Mouse (Mus musculus): Measurements from ENCODE around the gene Olfr506.
"Not testable (repeated sequence)": the region's sequence is repeated elsewhere in the genome, so short reads cannot be mapped to it uniquely, and the experiment has no call there.

The Olfr506 gene

GRCm38 (mm10) chr7:108610487-108610886 is at the start of gene Olfr506:
TSS of gene Olfr506 (plus strand) at chr7:108610787.
- no peak for DNase-seq (ENCODE audit: low spot score in 2 of 2)

- DNase-seq (ENCODE audit: low spot score in 2 of 2) = no peak
Measured at GRCm38 (mm10) chr7:108565693-108566092, 44.9 kb upstream of the Olfr506 start, which contains the start of gene Olfr504. TSS of gene Olfr504 (minus strand) at chr7:108565793.

GRCm38 (mm10) chr7:108589797-108590196 is 20.8 kb upstream of the Olfr506 start:
- no peak for DNase-seq (ENCODE audit: low spot score in 2 of 2)

GRCm38 (mm10) chr7:108601916-108602315 is 8.7 kb upstream of the Olfr506 start:
- not testable (repeated sequence) for DNase-seq (ENCODE audit: low spot score in 2 of 2)

- DNase-seq (ENCODE audit: low spot score in 2 of 2) = no peak
Measured at GRCm38 (mm10) chr7:108614110-108614509, 3.5 kb downstream of the Olfr506 start.

GRCm38 (mm10) chr7:108616781-108617180 is 6.2 kb downstream of the Olfr506 start:
- not testable (repeated sequence) for DNase-seq (ENCODE audit: low spot score in 2 of 2)

GRCm38 (mm10) chr7:108621514-108621913 is 10.9 kb downstream of the Olfr506 start, which contains the start of gene Olfr507:
TSS of gene Olfr507 (plus strand) at chr7:108621814.
- no peak for DNase-seq (ENCODE audit: low spot score in 2 of 2)

- no peak for DNase-seq (ENCODE audit: low spot score in 2 of 2)
Measured at GRCm38 (mm10) chr7:108629694-108630093, 19.1 kb downstream of the Olfr506 start, which contains the start of gene Olfr508. TSS of gene Olfr508 (plus strand) at chr7:108629994.

- DNase-seq (ENCODE audit: low spot score in 2 of 2) = no peak
Measured at GRCm38 (mm10) chr7:108651806-108652205, 41.2 kb downstream of the Olfr506 start, which contains the start of gene Olfr509. TSS of gene Olfr509 (minus strand) at chr7:108651906.

- DNase-seq (ENCODE audit: low spot score in 2 of 2) = no peak
Measured at GRCm38 (mm10) chr7:108662419-108662818, 51.8 kb downstream of the Olfr506 start.
